Mouse (Mus musculus) spleen, postnatal 10 days (tissue): ENCODE data around the gene Hkdc1.

Source experiments
- DNase-seq, 2 experiments: peaks; one replicate each; pipeline ENCODE4 v3.0.0; 2021 to 2022; ENCODE audit warnings: low spot score in 2 of 2

The Hkdc1 gene

DNA sequence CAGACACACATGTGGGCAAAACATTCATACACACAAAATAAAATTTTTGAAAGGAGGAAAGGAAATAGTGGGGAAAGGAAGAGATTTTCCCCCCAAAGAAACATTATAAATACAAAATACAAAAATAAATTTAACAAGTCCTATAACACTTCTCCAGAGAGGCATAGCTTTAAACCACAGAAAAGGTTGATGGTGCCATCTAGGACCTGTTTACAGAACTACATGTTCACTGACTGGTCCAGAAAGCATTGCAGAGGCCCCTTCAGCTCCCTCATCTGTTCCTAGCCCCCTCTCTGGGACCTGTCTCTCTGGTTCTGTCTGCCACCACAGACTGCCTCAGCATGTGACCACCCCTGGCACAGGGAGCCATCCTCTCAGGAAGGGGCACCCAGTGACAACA lies 41.4 kb downstream of the Hkdc1 start:
- no peak for DNase-seq

DNA sequence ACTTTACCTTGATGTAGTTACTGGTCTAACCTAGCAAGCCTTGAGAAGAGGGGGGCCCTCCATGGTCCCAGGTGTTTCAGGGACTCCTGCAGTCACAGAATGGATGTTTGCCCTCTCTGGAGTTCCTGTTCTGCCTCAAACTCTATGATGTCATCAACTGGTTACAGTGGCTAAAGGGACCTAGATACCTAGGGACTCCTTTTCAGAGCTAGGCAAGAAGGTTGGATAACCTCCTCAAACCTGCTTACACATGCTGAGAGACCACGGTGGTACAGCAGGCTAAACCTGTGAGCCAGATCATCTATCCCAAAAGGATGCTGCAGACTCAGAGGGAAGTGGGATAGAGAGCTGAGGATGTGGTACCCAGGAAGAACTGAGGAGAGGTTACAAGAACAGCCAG lies 42.5 kb downstream of the Hkdc1 start, which contains the start of gene Hk1:
Gene Hk1, minus strand, starts transcription at position 101 of the 400 bp plus-strand sequence.
- DNase-seq, result no peak

DNA sequence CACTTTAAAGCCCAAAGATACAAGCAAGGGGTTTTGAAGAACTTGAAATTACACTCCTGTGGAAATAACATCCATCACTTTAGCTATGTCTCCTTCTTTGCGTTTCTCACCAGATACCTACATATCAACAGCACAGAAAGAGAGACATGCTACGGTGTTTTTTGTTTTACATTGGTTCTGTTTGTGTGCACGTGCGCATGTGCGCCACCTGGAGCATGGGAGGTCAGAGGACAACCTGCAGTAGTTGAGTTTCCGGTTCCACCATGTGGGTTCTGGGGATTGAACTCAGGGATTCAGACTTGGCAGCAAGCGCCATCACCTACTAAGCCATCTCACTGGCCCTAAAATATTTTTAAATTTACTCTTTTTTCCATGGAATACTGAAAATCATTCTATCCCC lies 63.5 kb downstream of the Hkdc1 start:
- peak in 1 of 2 experiments; percentile 39 for DNase-seq

DNA sequence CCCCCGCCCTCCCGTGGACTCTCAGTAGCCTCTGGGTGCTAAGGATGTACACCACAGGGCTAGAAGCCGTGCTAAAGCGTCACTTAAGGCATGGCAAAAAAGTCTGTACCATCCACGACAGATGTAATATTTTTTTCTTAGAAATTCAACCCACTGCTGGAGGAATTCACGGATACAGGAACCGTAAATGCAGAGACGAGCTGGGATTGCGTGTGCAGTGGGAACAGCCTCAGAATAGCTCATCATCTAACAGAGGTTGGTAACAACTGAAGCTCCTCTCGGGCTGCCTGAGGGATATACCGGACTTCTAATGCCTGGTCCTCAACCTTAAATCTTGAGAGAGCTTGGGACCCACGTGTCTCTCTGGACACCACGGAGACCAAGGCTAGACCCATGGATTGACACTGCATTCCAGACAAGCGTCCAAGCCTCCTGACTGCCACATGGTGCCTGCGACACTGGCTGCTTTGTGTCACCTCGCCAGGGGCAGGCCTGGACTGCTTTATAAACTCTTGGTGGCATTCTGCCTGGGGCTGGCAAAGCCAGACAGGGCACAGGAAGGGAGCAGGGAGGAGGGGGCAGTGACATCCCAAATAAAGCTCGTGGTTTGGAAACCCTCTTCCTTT lies 66.1 kb downstream of the Hkdc1 start:
- DNase-seq, result no peak

DNA sequence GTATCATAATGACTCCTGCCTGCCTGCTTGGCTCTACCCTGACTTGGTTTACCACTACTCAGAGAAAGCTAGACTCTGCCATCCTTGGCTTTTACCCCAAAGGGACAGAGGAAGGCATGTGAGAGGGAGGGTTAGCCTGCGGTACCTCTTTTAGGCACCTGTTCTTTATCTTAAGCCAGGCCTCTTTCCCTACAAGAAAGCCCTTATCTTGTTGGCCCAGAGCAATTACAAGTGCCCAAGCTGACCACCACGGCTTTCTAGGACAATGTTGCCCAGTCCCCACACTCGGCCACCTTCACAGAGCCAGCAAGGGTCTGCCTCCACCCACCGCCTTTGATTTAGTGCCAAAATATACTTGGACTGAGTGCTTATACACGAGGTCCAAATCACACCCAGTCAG lies 77.1 kb downstream of the Hkdc1 start:
- no peak for DNase-seq

DNA sequence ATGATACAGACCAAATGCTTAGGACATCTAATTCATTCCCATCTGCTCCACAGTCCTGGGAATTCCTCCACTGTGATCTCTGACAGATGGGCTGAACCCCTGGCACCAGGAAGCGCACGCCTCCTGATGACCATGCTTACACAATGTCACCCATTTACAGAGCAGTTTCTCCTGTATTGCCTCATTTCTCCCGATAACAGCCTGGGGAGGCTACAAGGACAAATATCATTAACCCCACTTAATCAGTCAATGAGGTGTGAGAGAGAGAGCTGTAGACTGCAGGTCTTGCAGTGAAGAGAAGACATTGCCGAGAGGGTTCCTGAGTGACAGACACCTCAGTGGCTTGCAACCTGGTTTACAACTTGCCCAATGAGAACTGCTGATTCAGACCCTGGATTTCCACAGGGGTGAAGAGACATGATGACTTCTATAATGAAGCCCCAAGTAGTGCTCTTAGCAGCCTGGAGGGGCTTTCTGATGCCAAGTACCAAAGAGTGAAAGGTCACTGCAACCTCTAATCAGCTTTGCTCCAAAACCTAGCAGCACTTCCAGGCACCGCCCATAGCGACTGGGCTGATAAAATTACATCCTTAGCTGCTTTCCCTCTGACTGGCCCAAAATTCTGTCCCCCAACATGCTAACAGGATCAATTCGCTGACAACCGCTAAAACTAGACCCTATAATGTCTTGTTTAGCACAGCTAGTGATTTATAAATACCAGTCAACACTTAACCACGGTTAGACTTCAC lies 78.1 kb downstream of the Hkdc1 start:
- DNase-seq, result peak in 1 of 2 experiments; percentile 49

DNA sequence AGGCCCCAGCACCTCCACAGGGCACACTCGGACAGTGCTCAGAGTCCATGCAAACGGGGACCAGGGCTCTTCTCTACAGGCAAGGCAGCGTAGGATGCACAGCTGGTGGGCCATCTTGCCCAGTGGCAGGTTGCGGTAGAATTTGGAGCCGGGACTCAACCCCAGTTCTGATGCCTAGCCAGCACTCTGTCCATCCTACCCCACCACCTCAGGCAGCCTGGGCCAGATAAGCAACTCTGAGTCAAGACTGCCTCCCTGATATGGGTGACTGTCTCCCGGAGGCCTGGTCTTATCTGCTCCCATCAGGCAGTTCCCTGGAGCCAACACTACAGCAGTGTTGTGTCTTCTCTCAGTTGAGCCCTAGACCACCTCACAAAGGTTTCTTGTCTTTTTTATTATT lies 79.8 kb downstream of the Hkdc1 start:
- DNase-seq, result peak; percentile 64 to 66

DNA sequence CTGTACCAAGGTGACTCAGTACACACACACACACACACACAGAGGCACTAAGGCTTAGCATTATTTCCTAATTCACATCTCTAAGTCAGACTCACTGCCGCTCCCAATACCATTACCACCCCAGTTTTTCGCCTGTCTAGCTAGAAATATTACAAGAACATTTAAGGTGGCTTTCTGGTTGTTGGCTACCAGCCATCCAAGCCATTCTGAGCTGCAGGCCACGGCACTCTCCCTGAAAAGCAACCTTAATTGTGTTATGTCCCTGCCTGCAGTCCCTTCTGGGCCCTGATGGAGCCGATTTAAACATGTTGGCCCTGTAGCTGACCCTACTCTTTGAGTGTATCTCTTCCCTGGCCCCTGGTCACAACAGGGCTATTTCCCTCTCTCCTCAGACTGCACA lies 80.3 kb downstream of the Hkdc1 start:
- DNase-seq, result no peak

DNA sequence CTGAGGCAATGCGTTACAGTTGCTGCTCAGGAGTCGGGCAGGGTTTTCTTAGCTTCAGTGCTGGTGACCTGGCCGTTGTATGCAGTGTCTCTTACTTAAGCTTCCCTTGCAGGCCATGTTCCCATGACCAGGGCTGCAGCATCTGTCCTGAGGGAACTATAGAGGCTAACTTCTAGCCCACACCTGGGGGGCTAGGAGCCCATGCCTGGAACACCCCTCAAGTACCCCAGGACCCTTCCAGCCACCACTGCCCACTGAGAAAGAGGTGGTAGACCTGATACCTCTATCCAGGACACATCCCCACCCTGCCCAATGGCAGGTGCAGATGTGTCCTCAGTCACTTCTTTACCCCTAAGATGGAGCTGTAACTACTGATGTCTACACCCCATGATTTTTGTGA lies 81.3 kb downstream of the Hkdc1 start:
- peak in 1 of 2 experiments; percentile 54 for DNase-seq

DNA sequence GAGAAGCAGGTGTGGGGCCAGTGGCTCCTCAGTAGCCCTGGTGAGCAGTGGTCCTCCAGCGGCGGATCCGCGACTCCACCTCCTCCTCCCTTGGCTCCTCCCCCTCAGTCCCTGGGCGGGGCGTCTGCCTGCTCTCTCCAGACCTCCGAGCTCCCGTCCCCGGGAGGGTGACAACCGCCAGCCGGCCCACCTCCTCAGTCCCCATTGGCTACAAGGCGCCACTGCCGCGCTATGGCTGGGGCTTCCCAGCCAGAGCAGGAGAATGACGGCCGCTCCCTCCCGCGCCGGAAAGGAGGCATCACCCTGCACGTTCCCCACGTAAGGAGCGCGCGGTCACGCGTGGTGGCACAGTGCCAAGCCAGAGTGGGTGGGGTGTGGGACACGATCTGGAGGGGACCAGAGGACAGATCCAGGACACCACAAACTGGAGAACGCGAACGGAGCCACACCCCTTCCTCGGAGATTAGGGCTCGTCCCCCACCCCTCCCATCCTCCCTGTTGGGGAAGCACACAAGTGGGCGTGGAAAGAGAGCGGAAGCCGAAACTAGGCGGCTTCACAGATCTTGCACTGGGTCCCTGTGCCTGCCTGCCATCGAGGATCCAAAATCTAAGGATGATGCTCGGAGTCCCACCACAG lies 82.1 kb downstream of the Hkdc1 start:
- DNase-seq, result peak; percentile 98 to 99

DNA sequence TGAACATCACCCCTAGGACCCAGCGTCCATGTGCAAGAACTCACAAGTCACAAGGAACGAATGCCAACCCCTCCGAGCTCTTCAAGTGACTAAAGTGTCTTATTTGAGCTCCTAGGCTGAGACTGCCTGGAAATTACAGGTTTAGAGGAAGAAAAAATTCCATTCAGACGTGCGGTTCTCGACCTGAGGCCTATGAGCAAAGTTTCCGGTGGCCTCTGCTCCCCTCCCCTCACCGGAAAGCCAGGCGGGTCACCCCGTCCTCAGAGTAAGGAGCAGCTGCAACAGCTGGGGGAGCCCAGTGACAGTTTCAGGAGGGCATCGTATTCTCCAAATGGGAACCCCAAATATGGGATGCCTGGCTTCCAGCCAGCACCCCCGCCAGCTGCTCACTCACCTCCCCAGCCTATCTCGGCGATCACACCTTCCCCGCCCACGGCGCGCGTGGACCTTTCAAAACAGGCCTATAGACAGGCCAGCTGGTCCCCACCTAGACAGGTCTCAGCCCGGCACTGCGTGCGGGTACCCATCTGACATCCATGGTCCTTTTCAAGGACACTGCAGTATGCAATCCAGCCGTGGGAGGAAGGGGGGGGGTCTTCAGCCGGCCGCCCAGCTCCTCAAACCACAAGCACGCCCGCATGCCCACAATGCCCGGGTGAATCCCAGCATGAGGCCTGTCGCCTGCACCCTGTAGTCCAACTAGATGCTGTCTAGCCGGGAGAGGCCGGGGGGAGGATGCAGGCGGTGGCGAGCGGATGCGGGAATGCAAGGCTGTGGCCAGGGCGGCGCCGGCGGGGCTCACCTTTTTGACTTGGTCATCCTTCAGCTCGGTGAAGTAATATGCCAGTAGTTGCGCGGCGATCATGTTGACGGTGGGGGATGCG lies 82.8 kb downstream of the Hkdc1 start:
- peak; percentile 60 to 64 for DNase-seq

DNA sequence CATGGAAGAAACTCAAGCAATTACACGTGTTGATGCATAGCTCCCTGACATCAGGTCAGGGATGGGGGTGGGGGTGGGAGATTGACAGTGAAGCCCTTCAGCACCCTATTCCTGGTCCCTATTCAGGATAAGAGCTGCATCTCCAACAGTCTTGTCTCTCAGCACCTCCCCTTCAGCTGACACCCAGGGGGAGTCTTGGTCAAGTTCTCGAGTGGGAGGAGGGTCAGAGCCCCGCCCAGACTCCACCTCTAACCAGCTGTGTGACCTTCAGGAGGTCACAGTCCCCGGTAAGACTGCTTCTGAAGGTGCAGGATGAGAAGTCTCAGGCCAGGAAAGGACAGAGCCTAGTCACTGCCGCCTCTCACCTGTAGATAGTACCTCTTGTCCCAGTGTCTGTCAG lies 83.7 kb downstream of the Hkdc1 start:
- DNase-seq, result peak; percentile 42 to 44

DNA sequence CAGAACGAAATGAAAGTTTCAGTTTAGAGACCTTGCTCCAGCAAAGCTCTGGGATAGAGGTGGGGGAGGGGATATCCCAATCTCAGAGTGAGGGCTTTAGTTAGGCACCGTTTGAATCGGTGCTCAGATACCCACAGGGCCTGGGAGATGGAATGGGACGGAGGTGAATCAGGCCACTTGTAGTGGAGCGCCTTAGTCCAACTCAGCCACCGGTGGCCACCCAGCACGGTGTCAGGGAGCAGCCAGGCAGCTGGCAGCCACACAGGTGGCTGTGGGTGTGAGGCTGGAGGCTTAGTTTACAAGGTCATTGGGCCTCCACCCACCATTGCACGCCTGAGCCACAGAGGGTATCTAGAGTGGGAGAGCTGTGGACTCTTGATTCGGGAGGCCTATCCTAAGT lies 84.1 kb downstream of the Hkdc1 start:
- DNase-seq, result no peak

DNA sequence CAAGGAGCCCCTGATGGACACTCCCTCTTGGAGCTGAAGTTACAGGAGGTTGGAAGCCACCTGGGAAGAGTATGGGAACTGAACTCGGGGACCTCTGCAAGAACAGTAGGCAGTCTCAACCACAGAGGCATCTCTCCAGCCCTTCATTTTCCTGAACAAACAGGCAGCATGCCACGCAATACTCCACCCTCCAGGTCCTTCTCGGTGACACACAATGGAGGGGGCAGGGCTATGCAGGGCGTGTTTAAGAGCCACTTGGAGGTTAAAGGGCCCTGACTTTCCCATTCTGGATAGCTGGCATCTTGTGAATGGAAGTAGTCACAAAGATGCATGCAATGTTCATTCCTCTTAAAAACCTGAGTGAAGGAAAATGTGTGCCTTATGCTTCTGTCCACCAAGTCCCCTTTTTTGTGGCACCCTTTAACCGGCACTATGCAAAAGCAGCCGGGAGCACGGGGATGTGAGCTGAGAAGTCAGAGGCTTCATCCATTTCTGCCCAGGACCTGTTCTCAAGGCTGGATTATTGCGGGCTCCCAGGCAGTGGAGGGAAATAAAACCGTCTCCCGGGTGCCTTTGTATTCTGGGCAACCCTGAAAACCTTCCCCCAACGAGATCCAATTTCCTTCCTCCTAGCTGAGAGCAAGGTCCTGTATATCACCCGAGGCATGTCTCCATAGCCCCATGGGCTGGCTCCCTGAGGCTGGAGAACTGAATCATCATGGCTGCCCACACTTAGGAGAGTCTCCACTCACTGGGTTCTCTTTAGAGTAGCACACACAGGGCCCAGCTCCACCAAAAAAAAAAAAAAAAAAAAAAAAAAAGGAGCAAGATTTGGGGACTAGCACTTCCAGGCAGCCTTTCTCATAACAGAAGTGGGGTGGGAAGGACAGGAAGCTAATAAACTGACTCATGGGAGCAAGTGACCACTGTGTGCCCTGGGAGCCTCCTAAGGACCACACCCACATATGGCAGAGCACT lies 85.4 kb downstream of the Hkdc1 start:
- no peak for DNase-seq

DNA sequence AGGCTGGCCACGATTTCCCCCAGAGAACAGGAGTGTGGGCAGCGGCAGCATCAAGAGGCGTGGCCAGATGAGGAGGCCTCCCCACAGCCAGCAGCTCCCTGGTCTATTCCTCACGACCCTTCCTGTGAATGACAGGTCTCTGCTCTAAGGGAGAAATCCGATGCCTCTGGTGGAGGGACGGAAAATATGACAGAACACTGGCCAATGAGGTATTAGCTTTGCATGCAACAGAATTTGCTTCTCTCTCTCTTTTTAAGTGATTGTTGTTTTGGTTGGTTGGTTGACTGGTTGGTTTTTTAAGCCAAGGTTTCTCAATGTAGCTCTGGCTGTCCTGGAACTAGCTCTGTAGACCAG lies 86.9 kb downstream of the Hkdc1 start:
- no peak for DNase-seq

DNA sequence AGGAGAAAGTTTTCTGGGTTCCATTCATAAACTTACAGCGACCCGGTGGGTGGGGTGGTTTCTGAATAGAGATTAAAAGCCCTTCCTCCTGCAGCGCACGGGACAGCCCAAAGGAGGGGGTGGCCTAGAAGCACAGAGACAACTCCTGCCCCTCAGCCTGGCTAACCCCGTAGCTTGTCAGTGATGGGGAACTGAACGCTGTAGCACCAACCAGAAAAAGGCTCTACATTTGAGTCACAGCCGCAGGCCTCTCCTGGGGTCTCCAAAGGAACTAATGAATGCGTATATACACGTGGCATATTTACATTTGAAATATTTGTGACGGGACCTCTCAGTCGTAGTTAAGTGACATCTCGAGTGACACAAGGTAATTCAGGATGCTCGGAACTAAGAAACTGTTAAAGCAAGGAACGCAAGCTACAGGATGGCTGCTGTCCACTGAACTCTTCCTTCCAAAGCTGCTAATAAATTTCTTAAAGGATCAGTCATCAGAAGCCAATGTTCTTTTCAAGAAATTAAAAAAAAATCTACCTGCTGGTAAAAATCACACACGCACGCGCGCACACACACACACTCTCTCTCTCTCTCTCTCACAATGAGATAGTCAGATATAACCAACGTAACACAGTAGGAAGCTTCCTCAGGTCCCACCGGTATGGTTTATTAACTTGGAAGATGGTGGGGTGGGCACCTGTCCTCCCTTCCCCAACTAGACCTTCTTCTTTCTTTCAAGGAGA lies 87.4 kb downstream of the Hkdc1 start:
- peak in 1 of 2 experiments; percentile 30 for DNase-seq

DNA sequence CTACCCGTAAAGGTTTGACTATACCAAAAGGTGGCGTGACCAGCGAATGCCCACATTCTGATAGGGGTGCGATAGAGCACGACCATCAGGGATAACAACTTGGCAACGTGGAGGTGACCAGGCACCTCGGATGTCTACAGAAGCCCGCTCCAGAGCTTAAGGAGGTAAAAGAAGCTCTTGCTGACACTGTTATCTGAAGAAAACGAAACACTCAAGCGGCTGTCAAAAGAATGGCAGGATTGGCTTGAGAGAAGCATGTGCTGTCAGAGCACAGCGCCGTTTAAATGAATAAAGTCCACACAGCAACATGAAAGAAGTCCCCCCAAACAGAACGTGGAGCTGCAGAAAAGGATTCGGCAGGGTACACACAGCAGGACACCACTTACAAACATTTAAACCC lies 89.0 kb downstream of the Hkdc1 start:
- DNase-seq, result peak in 1 of 2 experiments; percentile 32
